Mouse (Mus musculus) embryonic facial prominence, embryonic 13.5 days (tissue): ENCODE results near the gene Scn1b. TPM values are rescaled to one million over a fixed set of nuclear protein-coding genes. Genes with fewer than 3 reads are reported as not detected.

Experiments
- ATAC-seq: fragments of 200-750 bp; cut with Nextera tagmentation; 2 replicates; pipeline ENCODE4 v1.8.0; 2017; ENCODE audit warnings: low read depth; ENCODE audit not compliant: insufficient number of reproducible peaks, insufficient read depth, low FRiP score, low TSS enrichment
- H3K27ac ChIP-seq: fragments of 300-500 bp; sonication (generic); 2 replicates; pipeline ENCODE4 v1.5.1; 2015; ENCODE audit warnings: moderate library complexity, mild to moderate bottlenecking, inconsistent platforms
- H3K27me3 ChIP-seq: fragments of 300-500 bp; sonication (generic); 2 replicates; pipeline ENCODE4 v1.6.1; 2015; ENCODE audit warnings: mild to moderate bottlenecking, inconsistent platforms
- H3K36me3 ChIP-seq: fragments of 300-500 bp; sonication (generic); 2 replicates; pipeline ENCODE4 v1.6.1; 2015; ENCODE audit warnings: mild to moderate bottlenecking, inconsistent platforms
- H3K4me1 ChIP-seq: fragments of 300-500 bp; sonication (generic); 2 replicates; pipeline ENCODE4 v1.6.1; 2015; ENCODE audit warnings: inconsistent platforms
- H3K4me2 ChIP-seq: fragments of 300-500 bp; sonication (generic); 2 replicates; pipeline ENCODE4 v1.6.1; 2015; ENCODE audit warnings: moderate library complexity, mild to moderate bottlenecking, inconsistent platforms
- H3K4me3 ChIP-seq: fragments of 300-500 bp; sonication (generic); 2 replicates; pipeline ENCODE4 v1.5.1; 2015; ENCODE audit warnings: mild to moderate bottlenecking, inconsistent platforms
- H3K9ac ChIP-seq: fragments of 300-500 bp; sonication (generic); 2 replicates; pipeline ENCODE4 v1.6.1; 2015; ENCODE audit warnings: mild to moderate bottlenecking, inconsistent platforms
- H3K9me3 ChIP-seq: fragments of 300-500 bp; sonication (generic); 2 replicates; pipeline ENCODE4 v1.6.1; 2016; ENCODE audit warnings: inconsistent platforms
- WGBS: fragments of 180-500 bp; shearing (Covaris S2); methylation state at CpG from one replicate; pipeline ENCODE4 v1.1.7; 2015; ENCODE audit warnings: mixed read lengths; 5-methylcytosine and 5-hydroxymethylcytosine counted together
- polyA plus RNA-seq: library from polyadenylated mRNA; unstranded; fragments of >200 nt; fragmentation: Nextera tagmentation; extraction: Ambion mirVana; gene quantifications from 2 replicates; pipeline ENCODE4 v1.2.1, GENCODE M21; 2015

Scn1b gene
- polyA plus RNA-seq, 1 experiment from 2014 or later, result 4.8 TPM

DNA sequence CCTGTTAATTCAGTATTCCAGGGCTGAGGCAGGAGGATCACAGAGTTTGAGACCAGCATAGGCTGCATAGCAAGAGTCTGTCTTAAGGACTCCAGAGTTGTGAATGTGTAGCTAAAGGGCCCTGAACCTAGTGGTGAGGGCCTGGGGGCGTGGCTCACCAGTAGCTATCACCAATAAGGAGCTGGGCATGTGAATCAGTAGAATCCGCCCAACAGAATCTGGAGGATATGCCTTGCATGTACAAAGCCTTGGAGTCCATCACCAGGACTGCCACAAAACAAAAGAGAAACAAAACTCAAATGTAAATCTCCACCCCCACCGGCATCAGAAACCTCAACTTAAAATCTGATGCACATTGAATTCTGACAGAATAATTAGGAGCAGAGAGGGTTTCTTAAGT, 21.3 kb upstream of the Scn1b start:
- ATAC-seq, result no peak
- H3K4me1 ChIP-seq, result peaks cover 33% of the 10 kb centered on the region
- H3K9ac ChIP-seq, result peak overlapping the region; percentile 97
- H3K4me3 ChIP-seq, result peak overlapping the region; percentile 87
- H3K27me3 ChIP-seq, result no peaks in the 10 kb centered on the region
- H3K27ac ChIP-seq, result peak overlapping the region; percentile 96
- H3K36me3 ChIP-seq, result peaks cover 26% of the 10 kb centered on the region
- H3K4me2 ChIP-seq, result peak overlapping the region; percentile 83
- WGBS, result 49% methylated on average over 3 of the region's 3 CpGs
- H3K9me3 ChIP-seq, result no peaks in the 10 kb centered on the region

DNA sequence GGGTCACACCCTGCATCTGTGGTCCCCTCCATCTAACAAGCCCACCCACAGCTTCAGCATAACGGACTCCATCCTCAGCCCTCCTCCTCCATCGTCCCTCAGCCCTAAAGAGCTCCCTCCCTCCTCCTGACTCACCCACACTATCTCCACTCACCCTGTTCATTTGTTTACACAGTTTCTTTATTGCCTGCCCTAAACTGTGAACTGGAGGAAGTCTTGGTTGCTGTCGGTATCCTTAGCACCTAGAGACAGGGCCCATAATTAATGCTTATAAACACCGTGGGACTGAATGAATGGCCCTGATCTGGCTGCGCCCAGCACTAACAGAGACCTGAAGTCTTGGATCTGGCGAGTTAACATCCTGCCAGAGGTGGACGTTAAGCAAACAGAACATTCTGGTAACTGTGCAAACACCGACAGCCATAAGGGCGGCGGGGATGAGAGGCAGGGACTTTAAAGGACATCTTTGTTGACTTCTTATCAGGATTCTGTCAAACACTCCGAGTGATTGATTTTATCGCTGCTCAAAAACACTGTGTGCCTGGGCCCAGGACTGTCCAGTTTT, 18.9 kb upstream of the Scn1b start:
- WGBS, result 89% methylated on average over 12 of the region's 12 CpGs
- no peak overlapping the region for H3K9ac ChIP-seq
- peaks cover 26% of the 10 kb centered on the region for H3K4me1 ChIP-seq
- H3K27ac ChIP-seq, result no peak overlapping the region
- H3K4me3 ChIP-seq, result no peak overlapping the region
- no peak for ATAC-seq
- H3K4me2 ChIP-seq, result no peak overlapping the region
- no peaks in the 10 kb centered on the region for H3K9me3 ChIP-seq
- H3K27me3 ChIP-seq, result no peaks in the 10 kb centered on the region
- peaks cover 50% of the 10 kb centered on the region for H3K36me3 ChIP-seq

DNA sequence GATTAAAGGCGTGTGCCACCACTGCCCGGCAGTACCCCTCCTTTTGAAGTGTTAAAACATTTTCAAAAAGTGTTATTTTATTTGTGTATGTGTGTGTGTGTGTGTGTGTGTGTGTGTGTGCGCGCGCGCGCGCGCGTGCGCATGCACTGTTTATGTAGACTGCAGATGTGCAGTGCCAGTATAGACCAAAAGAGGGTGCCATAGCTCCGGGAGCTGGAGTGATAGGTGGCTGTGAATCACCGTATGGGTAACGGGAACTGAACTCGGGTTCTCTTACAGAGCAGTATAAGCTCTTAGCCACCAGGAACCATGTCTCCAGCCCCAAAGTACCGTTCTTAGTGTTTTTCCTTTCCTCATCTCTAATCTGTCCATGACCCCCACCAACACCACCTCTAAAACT, 18.1 kb upstream of the Scn1b start:
- no peak overlapping the region for H3K9ac ChIP-seq
- H3K36me3 ChIP-seq, result peaks cover 58% of the 10 kb centered on the region
- WGBS, result 97% methylated on average over 16 of the region's 16 CpGs

DNA sequence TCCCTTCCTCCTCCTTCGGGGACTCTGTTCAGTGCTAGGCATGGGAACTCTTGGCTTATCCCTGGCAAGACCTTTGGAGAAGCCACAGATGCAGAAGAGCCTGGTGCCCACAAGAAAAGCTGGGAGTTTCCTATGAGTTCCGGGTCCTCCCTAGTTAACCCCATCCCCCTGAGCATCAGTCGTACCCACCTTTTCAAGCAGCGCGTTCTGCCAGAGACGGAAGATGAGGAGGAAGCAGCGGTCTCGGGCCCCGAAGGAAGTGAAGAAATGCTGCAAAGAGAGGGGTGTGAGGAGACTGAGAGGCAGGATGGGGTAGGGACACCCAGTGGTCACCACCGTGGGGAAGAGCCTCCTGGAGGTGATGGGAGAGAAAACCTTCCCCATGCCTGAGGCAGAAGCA, 14.1 kb upstream of the Scn1b start:
- no peak for ATAC-seq
- WGBS, result 96% methylated on average over 10 of the region's 10 CpGs
- peaks cover 81% of the 10 kb centered on the region for H3K36me3 ChIP-seq

More for the DNA sequence above, 18.1 kb upstream of the Scn1b start:
- ATAC-seq, result no peak
- Histone ChIP-seq H3K27me3 (no peaks in the 10 kb centered on the region), H3K9me3 (no peaks in the 10 kb centered on the region), H3K4me3 (no peak overlapping the region), H3K4me2 (no peak overlapping the region), H3K27ac (no peak overlapping the region), H3K4me1 (peaks cover 26% of the 10 kb centered on the region)

DNA sequence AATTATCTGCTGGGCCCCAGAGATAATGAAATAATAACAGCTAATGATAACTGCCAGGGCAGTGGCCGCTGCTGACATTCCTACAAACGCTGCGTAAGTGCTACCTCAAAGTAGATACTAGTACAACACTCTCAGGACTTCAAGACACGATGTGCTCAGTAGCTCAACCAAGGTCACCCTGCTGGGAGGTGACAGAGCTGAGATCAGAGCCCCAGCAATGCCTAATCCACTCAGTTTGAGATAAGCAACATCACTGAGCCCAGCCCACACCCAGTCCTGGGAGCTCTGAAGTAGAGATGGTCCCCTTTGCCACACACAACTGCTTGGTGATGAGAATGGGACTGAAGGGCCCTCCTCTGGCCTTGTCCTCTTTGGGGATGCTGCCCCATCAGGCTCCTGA, 13.5 kb upstream of the Scn1b start:
- Histone ChIP-seq H3K9ac (no peak overlapping the region), H3K27ac (no peak overlapping the region), H3K36me3 (peaks cover 84% of the 10 kb centered on the region), H3K4me3 (no peak overlapping the region), H3K27me3 (no peaks in the 10 kb centered on the region), H3K4me2 (no peak overlapping the region), H3K9me3 (no peaks in the 10 kb centered on the region), H3K4me1 (no peaks in the 10 kb centered on the region)
- WGBS, result 84% methylated on average over 4 of the region's 4 CpGs
- ATAC-seq, result no peak

More for the DNA sequence above, 14.1 kb upstream of the Scn1b start:
- no peaks in the 10 kb centered on the region for H3K9me3 ChIP-seq
- H3K4me1 ChIP-seq, result no peaks in the 10 kb centered on the region
- no peak overlapping the region for H3K4me2 ChIP-seq
- no peak overlapping the region for H3K27ac ChIP-seq
- no peak overlapping the region for H3K9ac ChIP-seq
- no peaks in the 10 kb centered on the region for H3K27me3 ChIP-seq
- H3K4me3 ChIP-seq, result no peak overlapping the region

DNA sequence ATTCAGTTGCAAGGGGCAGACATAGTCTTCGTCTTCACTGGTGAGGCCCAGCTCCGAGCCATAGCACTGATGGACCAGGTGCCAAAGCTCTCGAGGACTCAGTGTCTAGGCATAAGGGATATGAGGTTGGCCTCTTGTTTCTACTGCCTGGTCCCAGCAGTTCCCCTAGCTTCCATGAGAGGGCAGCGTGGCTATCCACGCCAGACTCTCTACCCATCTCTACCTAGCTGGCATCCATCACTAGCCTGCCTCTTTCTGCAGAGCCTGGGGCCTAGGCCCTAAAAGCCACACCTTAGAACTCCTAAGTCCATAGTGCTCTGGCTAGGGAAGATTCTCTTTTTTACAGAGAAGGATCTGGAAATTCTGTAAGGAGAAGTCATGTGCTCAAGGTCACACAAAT, 13.0 kb upstream of the Scn1b start:
- no peaks in the 10 kb centered on the region for H3K4me1 ChIP-seq
- H3K9ac ChIP-seq, result no peak overlapping the region
- 64% methylated on average over 5 of the region's 5 CpGs for WGBS
- H3K4me2 ChIP-seq, result no peak overlapping the region
- H3K27ac ChIP-seq, result no peak overlapping the region
- H3K4me3 ChIP-seq, result no peak overlapping the region
- peaks cover 89% of the 10 kb centered on the region for H3K36me3 ChIP-seq
- no peak for ATAC-seq
- H3K9me3 ChIP-seq, result no peaks in the 10 kb centered on the region
- no peaks in the 10 kb centered on the region for H3K27me3 ChIP-seq

DNA sequence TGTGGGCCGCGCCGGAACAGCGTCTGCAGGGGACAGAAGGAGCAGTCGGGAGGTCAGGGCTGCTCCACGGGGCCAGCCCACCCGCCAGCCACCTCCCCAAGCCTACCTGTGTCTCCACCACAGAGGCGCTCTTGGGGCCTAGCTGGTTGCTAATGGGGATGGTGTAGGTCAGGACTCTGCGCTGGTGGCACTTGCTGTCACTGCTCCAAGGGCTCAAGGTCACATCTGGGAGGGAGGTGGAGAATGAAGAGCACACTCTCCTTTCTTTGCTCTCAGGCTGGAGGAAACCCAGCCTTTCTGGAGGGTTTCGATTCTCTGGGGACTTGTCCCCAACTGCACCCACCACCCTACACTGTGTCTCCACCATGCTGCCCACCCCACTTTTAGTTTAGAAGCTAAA, 8.9 kb upstream of the Scn1b start:
- WGBS, result 91% methylated on average over 10 of the region's 10 CpGs
- no peaks in the 10 kb centered on the region for H3K4me1 ChIP-seq
- no peak overlapping the region for H3K27ac ChIP-seq
- H3K9ac ChIP-seq, result no peak overlapping the region
- H3K4me3 ChIP-seq, result no peak overlapping the region
- no peak overlapping the region for H3K4me2 ChIP-seq
- H3K27me3 ChIP-seq, result no peaks in the 10 kb centered on the region
- peaks cover 100% of the 10 kb centered on the region for H3K36me3 ChIP-seq
- 0 out of 2 replicates have a peak, but pooled peaks have one; percentile 16 for ATAC-seq
- H3K9me3 ChIP-seq, result no peaks in the 10 kb centered on the region

DNA sequence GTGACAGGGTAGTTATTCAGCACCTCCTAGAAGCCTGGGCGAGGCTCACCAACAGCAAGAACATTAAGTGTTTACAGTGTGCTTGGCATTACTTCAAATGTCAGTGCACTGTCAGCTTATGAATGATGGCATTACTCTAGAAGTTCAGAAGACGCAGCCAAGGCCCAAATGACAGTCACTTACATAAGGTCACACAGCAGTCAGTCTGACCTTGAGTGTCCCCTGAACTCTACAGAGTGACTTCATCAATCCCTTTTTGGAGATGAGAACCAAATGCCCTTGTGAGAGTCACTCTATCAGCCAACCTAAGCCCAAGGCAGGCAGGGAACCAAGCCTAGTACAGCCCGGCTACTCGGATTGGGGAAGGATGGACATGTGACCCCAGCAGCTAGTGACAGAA, 5.1 kb upstream of the Scn1b start:
- peaks cover 3% of the 10 kb centered on the region; the same call in 1 of the 2 replicates for H3K4me1 ChIP-seq
- H3K4me3 ChIP-seq, result no peak overlapping the region
- H3K4me2 ChIP-seq, result no peak overlapping the region
- 93% methylated on average over 4 of the region's 4 CpGs for WGBS
- H3K9me3 ChIP-seq, result no peaks in the 10 kb centered on the region
- H3K27ac ChIP-seq, result no peak overlapping the region
- H3K9ac ChIP-seq, result no peak overlapping the region
- H3K36me3 ChIP-seq, result peaks cover 89% of the 10 kb centered on the region
- ATAC-seq, result no peak
- H3K27me3 ChIP-seq, result peaks cover 14% of the 10 kb centered on the region; the same call in 1 of the 2 replicates

DNA sequence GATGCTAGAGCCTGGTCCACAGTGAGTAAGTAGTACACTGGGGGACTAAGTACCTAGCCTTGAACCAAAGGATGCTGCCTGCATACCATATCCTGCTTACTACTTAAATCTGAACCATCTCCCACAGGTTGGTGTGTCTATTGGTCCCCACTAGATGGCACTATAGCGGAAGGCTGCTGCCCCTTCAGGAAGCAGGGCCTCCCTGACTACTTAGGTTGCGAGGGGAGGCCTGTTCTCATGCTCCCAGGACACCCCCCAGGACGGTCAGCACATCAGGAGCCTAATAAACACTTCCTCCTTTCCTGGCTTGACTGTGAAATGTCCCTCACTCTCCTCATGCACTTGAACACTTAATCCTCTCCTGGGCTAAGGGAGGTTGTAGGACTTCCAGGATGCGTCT, 4.0 kb upstream of the Scn1b start:
- no peak for ATAC-seq
- WGBS, result 33% methylated on average over 4 of the region's 4 CpGs
- peaks cover 24% of the 10 kb centered on the region for H3K27me3 ChIP-seq
- H3K27ac ChIP-seq, result no peak overlapping the region
- peaks cover 8% of the 10 kb centered on the region for H3K4me1 ChIP-seq
- no peak overlapping the region for H3K9ac ChIP-seq
- no peak overlapping the region for H3K4me3 ChIP-seq
- H3K4me2 ChIP-seq, result no peak overlapping the region
- H3K36me3 ChIP-seq, result peaks cover 79% of the 10 kb centered on the region
- H3K9me3 ChIP-seq, result no peaks in the 10 kb centered on the region

DNA sequence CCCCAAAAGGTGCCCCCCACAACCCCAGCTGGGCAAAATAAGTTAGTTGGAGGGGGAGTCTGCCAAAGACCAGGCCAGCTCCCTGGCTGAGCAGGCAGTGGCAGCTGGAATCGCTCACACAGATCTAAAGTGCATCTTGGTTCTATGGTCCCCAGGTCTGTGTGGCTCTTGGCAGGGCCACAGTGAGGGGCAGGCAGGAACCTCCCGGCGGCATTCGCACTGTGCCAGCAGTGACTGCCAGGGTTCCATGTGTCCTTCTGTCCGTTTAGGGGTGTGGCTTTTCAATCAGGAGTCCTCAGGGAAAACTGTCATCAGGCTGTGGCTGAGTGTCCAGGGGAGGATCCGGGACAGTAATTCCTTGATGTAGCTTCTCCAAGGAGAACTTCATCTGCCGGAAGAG, 3.4 kb upstream of the Scn1b start:
- ATAC-seq, result no peak
- Histone ChIP-seq H3K27me3 (peaks cover 31% of the 10 kb centered on the region), H3K9ac (no peak overlapping the region), H3K4me3 (no peak overlapping the region), H3K27ac (no peak overlapping the region), H3K36me3 (peaks cover 72% of the 10 kb centered on the region), H3K4me2 (no peak overlapping the region), H3K9me3 (no peaks in the 10 kb centered on the region), H3K4me1 (peaks cover 8% of the 10 kb centered on the region)
- 94% methylated on average over 7 of the region's 7 CpGs for WGBS

DNA sequence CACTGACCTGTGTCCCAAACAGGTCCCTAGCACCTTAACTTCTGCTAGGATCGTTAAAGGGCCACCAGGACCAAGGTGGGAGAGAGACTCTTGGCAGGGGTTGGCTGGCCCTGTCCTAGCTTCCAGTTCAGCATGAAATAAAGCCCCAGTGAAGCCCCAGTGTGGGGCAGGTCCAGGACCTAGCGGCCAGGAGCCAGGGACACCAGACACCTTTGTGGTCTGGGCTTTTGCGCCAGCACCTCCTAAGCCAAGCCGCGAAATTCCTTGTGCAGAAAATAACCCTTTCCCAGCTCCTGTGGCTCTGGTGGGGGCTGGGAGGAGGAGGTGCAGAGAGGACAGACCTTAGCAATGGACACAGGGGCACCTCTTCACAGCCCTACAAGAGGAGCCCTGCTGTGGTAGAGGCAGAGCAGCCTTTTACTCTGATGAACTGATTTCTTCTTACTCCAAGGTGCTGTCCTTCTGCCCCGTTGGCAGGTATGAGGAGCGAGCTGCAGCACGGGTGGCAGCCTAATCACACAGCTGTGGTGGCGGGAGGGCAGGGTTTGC, 1.4 kb upstream of the Scn1b start:
- H3K27ac ChIP-seq, result no peak overlapping the region
- no peak for ATAC-seq

DNA sequence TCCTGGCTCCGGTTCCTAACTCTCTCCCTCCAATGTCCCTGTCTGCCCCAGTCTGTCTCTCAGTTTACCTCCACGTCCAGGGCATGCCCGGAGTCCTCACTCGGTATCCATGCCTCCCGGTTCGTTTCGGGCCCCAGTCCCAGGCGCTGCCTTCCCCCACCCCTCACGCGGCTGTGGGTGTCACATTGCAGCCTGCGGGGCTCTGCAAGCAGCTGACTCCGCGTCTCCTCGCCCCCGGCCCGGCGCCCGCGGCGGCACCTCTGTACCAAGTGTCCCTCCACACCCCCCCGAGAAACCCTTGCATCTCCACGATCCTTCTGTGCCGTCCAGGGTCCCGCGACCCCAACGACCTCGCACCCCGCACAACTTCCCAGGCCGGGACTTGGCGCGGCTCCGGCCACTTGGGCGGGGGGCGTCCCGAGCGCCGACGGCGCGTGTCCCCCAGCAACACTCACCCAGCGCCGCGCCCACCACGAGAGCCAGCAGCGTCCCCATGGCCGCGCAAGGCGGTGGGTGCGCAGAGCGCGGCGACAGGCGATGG, 522 bp downstream of the Scn1b start:
- WGBS, result under 1% methylated on average over 51 of the region's 53 CpGs
- Histone ChIP-seq H3K27me3 (peaks cover 41% of the 10 kb centered on the region), H3K4me1 (peaks cover 8% of the 10 kb centered on the region), H3K36me3 (peaks cover 33% of the 10 kb centered on the region), H3K9me3 (no peaks in the 10 kb centered on the region), H3K9ac (peak overlapping the region; percentile 77), H3K27ac (no peak overlapping the region), H3K4me3 (peak overlapping the region; percentile 69), H3K4me2 (peak overlapping the region; percentile 99)
- peak; percentile 6; the same call in 1 of the 2 replicates for ATAC-seq

More for the DNA sequence above, 1.4 kb upstream of the Scn1b start:
- H3K4me1 ChIP-seq, result peaks cover 8% of the 10 kb centered on the region
- peaks cover 52% of the 10 kb centered on the region for H3K36me3 ChIP-seq
- no peak overlapping the region for H3K4me2 ChIP-seq
- H3K27me3 ChIP-seq, result peaks cover 41% of the 10 kb centered on the region
- H3K9me3 ChIP-seq, result no peaks in the 10 kb centered on the region
- 63% methylated on average over 9 of the region's 9 CpGs for WGBS
- no peak overlapping the region for H3K4me3 ChIP-seq
- H3K9ac ChIP-seq, result 0 out of 2 replicates have a peak overlapping the region, but pooled peaks have one; percentile 3
